Mouse (Mus musculus): Measurements from ENCODE around the gene Itga8.

Gene Itga8

DNA sequence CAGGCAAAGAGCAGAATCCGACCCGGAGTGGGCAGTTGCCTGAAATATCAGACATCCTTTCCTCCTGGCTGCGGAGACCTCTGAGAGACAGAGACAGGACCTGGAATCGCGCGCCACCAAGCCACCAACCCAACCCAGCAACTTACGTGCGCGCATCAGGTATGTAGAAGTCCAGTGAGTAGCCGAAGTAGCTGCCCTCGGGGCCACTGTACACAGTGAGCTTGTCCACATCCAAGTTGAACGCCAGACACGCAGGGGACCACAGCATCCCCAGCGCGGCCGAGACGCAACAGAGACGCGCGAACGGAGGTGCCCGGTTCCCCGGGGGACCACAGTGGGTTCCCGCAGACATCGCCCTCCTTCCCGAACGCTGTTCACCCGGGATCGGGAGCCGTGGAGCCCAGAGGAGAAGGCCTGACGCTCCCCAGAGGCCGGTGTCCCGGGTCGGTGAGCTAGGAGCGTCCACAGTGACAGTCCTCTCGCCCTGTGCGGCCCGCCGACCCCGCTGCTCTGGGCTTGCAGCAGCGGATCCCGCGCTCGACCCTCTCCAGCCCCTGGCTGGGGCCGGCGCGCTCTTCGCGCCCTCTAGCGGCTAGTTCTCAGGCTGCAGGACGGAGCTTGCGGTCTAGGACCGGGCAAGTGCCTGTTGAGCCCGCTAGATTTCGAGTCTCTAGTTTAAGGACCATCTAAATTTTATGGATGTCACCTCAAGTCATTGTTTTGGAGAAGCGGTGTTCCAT is at the start of gene Itga8:
Gene Itga8 (minus strand): TSS at position 492 of the 740 bp plus-strand sequence.
- peak; percentile 77 for DNase-seq (ENCODE audit: low read depth, low spot score)

DNA sequence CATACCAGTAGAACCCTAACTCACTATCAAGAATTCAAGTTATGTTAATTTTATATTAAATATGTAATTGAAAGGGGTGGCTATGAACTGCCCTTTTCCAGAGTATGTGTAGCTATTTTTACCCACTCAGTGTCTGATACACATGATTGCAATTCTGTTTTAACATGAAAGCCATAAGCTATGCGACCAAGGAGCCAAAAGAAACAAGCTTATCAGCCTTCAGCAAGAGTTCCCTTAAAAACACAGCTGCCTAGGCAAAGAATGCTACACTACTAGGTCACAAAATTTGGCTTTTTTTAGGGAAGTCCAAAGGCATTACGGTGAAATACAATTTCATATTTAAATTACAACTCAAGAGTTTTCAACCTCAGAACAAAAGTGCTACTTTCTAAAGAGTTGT is 47.2 kb upstream of the Itga8 start:
- DNase-seq (ENCODE audit: low read depth, low spot score) = no peak

DNA sequence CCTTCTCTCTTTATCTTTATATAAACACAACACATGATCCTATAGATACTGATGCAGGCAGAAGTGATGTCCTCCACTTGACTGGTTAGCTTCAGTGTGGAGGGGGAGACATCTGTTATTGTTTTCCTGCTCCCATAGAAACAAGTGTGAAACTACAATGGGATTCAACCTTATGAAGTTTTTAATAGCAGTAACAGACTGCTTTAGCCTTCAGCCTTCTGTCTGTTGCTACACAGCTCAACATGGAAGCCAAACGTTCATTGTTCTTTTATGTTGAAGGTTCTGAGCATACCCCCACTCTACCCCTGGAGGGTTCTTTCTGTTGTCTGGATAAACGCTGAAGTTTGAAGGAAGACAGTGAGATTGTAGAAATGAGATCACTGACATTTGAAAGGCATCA is 30.2 kb upstream of the Itga8 start:
- peak; percentile 73 for DNase-seq (ENCODE audit: low read depth, low spot score)

DNA sequence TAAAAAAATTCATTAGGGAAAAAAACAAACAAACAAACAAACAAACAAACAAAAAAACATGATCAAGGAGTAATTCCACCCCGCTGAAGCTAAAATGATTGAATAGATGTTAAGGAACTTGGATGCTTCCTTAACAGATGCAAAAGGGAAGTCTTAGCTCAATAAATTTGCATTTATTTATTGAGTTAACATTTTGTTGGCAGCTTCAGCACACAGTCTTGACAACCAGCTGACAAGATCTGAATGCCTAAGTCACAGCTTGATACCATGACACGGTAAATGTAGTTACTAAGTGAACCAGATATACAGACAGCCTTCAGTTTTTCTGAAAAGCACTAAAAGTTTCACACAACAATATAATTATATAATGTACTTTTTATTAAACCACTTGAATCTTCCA is 27.9 kb upstream of the Itga8 start:
- no peak for DNase-seq (ENCODE audit: low read depth, low spot score)

DNA sequence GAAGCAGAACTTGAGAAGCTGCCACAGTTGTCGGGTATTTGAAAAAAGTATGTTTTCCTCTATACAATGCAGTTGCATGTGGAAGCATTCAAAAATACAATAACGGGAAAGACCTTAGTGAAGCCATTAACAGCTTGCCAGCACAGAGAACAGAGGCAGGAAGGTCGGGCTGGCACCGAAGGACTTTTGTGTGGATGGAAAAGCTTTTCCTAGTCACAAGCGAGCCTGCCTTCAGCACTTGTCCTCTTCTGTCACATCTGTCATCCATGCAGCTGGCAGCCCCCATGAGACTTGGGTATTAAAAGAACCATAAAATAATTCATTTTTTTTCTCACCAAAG is 27.3 kb upstream of the Itga8 start:
- no peak for DNase-seq (ENCODE audit: low read depth, low spot score)

DNA sequence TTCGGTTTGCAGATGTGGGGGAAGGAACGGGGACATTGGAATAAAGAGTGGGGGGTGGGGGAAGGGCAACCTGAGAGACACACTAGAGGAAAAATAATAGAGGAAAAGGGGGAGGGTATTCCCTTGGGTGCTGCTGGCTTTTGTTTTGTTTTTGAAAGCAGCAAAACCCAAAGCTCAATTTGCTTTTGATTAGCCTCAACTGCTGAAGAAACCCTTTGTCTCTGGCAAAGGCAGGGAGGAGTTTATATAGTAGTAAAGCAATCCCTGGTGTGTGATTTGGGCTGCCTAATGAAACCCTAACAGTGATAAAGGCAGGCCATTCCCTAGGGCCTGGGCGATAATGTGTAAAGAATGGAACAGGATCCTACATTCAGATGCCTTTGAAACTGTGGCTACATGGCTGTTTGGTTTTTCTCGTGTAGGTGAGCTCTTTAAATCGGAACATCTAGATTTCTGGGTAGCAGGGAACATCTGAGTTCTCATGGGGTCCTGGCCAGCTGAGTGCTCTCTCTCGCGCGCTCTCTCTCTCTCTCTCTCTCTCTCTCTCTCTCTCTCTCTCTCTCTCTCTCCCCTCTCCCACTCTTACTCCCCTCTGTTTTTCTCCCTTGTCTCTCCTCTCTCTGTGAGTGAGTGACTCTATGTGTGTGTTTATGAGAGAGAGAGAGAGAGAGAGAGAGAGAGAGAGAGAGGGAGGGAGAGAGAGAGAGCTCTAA is 26.8 kb upstream of the Itga8 start:
- DNase-seq (ENCODE audit: low read depth, low spot score) = no peak

DNA sequence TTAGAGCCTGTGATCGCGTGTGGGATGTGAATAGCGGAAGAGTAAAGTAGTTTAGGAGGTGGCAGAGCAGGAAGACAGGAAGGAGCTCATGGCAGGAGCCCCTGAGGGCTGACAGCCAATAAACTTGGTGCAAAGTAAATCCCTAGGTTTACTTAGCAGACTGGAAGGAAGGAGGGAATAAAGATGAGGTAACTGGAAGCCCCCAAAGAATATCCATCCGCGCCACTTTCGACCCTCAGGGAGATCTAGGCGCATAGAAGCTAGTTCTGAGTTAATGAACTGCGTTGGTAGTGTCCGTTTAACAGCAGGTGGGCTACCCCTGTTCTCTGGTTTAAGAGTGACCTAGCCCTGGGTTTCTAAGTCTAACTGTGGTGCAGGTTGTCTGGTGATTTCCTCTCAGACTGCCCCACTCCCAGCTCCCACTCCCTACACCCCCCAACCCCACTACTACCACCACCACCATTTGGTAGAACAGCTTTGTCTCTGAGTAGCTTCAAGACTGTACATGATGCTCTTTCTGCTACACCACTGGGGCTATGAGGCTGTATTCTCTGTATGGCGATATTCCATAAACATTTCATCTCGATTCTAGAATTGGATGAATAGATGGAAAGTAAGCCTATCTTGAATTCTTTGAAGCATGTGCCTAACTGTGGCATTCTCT is 26.1 kb upstream of the Itga8 start:
- no peak for DNase-seq (ENCODE audit: low read depth, low spot score)

DNA sequence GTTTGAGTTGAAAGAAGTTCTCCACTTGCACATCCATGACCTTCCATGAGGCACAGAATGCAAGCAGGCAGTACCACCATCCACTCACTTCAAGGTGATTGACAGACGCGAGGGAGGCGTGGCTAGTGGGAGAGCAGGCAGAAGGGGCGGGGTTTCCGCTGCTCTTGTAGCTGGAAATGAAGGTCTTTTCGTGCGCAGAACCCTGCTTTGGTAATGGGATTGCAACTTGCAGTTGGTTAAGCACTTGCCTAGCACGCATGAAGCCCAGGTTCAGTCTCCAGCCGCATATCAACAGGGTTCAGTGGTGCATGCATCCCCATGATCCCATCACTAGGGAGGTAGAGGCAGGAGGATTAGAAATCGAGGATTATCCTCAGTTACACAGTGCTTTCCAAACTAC is 25.5 kb upstream of the Itga8 start:
- no peak for DNase-seq (ENCODE audit: low read depth, low spot score)

DNA sequence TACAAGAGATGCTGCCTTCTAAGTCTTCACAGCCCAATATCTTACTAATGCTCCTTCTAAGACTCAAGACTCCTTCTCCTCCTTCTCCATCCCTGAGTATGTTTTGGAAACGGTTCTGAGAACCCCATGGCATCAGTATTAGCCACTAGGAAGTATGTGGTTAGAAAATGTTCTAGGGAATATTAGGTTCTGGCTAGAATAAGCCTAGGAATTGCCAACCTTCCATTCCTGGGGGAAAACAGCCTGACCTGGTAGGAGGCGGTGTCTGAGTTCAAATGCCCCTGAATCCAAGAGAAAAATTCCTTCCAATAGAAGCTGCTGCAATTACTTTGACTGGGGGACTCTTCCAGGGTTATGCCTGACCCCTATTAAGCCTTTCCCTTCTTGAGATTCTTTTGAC is 24.1 kb upstream of the Itga8 start:
- DNase-seq (ENCODE audit: low read depth, low spot score) = no peak

DNA sequence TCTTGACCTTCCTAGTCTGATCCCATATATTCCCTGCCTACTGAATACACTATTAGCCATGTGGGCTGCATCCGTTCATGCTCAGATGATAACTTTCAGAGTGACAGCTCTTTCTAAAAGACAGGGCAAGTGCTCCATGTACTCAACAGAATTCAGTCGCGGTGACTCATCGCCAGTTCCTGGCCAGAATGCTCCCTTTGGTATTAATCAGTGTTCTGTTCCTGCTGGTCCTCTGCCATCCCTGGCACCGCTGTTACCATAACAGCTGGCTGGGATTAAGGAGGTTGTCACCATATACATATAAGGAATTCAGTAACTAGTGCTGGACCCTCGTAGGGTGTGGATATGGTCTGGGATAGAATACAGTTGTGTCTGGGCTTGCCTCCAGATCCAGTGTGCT is 23.7 kb upstream of the Itga8 start:
- peak; percentile 61 for DNase-seq (ENCODE audit: low read depth, low spot score)

DNA sequence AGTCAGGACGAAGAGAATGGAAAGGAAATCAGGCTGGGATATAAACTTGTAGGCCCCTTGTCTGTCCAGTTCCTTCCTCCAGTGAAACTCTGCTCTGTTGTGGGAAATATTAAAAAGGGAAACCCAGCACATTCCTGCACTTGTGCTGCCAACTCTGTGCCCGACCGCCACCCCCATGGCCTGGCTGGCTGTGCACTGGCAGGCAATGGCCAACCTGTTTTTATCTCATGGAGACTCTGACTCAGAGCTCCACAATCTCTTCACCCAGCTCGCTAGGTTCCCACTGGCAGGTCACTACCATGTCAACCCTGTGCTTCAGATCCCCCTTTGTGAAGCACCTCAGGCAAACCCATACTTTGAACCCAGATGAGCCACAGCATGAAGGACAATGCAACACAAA is 19.2 kb upstream of the Itga8 start:
- DNase-seq (ENCODE audit: low read depth, low spot score) = no peak

DNA sequence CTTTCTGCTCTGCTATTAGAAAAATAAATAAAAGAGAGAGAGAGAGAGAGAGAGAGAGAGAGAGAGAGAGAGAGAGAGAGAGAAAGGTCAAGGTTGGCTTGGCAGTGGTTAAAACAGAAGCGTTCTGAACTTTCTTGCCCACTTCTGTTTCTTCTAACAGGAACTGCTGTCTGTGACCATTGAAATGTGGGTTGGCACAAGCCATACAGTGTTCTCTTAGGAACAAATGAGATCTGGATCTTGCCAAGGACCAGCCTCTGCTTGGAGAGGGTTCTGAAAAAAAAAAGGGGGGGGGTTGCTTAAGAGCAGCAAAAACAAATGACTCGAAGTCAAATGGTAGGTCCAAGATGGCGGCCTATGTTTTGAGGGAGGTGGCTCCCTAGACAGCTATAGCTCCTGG is 17.0 kb upstream of the Itga8 start:
- DNase-seq (ENCODE audit: low read depth, low spot score) = no peak

DNA sequence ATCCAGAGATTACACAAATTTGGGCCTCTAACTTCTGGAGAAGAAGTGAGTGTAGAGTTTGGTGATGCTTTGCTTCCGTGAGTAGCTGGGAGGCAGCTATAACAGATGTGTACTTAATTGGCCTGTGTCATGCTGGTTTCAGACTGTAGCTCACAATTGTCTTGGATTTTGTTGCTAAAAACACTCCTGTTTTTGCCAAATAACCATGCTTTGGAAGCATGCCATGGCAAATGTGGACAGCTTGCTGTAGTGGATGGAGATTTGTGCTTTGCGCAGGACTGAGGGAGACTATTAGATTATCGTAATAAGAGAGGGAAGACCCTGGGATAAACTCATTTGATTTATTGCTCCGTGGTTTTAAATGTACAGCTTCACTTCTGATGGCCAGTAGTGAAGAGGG is 16.3 kb upstream of the Itga8 start:
- peak; percentile 26 for DNase-seq (ENCODE audit: low read depth, low spot score)

DNA sequence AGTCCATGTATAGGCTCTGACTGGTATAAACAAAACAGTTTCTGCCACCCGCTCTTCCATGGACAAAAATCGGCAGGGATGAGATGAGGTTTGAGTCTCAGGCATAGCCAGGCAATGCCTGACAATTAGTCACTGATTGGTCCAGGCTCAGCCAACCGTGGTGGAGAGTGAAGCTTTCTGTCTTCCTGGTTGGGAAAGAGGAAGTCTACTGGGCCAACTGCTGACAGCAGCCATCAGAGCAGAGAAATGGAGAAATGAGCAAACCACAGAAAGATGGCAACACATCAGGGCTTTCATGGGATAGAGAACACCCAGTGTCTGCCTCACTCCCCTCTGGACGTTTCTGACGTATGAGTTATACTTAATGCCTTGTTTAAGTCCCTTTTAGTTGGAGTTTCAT is 15.6 kb upstream of the Itga8 start:
- DNase-seq (ENCODE audit: low read depth, low spot score) = peak; percentile 41

DNA sequence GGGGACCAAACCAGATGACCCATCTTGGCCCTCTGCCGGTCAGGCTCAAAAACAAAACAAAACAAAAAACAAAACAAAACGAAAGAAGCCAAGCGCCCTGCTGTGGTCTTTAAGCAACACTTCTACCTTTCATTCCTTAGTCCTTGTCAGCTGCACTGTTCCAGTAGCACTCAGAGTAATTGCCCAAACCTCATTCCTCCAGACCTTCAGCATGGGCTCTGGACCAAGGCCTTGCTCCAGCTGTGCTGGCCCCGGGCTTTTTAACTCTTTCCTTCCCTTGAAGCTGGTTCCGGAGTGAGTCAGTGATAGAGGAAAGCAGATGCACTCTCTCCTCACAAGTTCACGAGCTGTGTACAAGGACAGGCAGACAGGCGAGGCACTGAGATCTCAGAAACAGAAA is 14.6 kb upstream of the Itga8 start:
- DNase-seq (ENCODE audit: low read depth, low spot score) = no peak

DNA sequence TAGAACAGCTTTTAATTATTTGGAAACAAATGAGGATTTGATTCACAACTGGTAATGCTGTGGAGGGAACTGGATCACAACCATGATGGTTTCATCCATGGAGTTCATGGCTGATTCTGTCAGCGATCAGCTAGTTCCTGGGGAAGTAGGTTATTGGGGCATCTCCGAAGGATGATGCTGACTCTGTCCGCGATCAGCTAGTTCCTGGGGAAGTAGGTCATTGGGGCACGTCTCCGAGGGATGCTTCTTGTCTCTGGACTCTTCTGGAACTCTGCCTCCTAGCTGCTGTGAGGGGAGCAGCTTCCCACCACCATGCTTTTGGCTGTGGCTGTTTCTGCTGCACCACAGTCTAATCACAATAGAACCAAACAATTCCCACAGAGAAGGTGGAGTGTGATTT is 12.3 kb upstream of the Itga8 start:
- DNase-seq (ENCODE audit: low read depth, low spot score) = no peak

DNA sequence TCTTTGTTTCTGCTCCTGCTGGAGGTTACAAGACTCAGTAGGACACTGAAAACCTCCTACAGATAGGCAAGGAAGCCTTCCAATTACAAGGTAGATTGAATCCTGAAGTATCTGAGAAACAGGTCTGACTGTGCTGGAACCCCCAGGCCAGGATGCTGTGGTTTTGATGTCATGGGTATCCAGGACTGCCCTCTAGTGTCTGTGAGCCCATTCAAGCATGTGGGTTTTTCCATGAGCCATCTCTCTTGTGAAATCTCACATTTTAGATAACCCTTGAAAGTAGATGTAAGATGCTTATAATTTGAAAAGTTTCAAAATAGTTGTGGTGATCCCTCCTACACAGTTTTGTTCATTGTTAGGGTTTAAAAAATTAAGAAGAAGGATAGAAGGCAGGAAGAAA is 6.7 kb upstream of the Itga8 start:
- peak; percentile 40 for DNase-seq (ENCODE audit: low read depth, low spot score)

DNA sequence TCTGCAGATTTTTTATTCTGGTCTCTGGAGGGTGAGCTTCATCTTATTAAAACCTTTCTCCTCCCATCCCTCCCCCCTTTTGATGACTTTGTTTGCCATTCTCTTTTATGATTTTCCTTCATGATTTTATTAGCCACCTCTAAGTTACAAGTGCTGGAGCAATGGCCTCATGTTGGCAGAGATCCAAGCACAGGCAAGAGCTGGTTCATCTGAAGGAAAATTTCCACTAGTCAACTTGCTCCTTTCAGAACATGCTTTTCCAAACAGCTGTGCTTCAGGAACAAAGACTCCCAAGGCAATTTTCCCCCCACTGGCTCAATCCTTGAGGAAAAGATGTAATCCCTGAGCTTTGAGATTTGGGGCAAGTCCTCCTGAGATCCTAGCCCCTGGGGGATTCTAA is 5.6 kb upstream of the Itga8 start:
- DNase-seq (ENCODE audit: low read depth, low spot score) = peak; percentile 41

DNA sequence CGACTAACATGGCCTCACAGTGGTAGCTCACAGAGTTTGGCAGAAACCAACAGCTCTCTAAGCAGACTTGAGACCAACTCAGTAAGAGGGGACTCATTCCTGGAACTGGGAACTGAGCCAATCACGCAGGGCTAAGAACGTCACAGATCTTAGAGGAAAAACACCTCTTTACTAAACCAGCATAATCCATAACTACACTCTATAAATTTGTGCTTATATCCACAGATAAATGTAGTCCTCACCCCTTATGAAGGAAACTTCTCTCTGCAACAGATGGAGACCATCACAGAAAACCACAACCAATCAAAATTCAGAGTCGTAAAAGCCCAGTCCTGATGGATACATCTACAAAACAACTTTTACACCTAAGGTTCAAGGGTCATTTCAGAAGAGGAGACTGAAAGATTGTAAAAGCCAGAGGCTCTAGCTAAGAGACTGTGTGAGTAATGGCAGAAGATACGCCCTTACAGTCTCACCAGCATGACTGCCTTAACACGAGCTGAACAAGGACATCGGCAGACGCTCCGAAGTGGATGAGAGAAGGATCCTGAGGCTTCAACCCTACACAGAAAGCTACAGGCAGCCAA is 3.4 kb upstream of the Itga8 start:
- no peak for DNase-seq (ENCODE audit: low read depth, low spot score)

DNA sequence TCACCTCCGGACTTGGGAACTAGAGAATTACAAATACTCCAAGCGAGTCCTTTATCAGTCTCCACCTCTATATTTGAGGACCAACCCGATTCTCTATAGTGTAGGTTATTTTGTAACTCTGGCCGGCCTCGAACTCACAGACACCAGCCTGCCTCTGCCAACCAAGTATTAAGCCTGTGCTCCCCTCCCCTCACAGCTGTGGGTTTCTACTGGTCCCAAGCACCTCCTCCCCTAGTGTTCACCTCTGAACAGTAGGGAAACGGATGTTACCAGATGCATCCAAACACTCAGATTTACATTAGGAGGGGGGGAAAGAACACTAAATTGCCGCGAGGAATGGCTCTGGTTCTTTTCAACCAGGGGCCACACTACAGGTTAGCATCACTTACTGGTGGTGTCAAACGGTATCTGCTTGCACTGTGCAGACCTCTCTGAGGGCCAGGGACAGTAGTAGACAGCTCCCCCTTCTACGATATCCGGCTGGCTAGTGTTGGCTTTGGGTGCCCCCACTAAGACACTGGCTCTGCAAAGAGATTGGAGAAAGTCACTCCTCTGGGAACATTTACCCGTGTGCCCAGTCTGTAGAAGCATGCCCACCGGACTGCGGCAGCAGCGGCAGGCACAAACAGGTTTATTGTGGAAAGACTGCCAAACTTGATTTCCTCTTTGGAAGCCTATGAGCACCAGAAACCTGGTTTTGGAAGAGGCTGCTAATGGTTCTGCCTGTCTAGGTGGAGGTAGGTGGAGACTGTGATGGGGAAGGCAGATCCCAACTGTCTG is 1.1 kb downstream of the Itga8 start:
- DNase-seq (ENCODE audit: low read depth, low spot score) = peak; percentile 46

DNA sequence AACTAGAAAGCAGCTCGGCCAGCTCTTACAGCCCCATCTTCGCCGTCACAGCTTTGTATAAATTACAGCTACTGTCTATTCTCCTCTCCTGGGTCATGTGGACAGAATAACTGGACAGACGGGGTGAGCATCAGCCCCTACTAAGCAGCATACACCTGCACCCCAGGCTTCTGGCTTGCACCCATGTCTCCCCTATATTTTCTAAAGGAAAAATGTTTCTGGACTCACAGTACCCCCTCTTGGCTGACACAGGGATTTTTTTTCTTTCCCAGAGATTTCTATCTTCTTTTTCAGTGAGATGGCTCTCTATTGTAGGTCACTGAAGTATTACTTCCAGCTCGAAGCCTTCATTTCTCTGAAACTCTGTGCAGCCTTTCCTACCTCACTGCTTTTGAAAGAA is 4.4 kb downstream of the Itga8 start:
- peak; percentile 22 for DNase-seq (ENCODE audit: low read depth, low spot score)

DNA sequence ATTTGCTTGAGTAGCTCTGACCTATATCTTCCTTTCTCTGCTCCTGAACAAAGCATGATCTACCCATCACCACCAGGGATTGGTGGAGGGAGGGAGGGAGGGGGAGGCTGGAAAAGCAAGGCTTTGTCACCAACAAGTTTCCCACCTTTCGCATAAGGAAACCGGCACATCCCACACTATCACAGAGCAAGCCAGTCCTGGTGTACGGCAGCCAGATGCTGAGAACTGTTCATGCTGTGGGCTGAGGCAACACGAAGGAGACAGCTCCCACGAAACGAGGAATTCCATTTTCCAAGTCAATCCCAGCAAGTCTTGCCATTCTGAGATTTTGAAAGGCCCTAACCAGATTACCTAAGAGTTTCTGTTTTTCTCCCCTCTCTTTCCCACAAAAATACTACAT is 6.6 kb downstream of the Itga8 start:
- peak; percentile 89 for DNase-seq (ENCODE audit: low read depth, low spot score)
